Mouse (Mus musculus): ENCODE measurements around the gene Cd83. TPM values are rescaled to one million over a fixed set of nuclear protein-coding genes. Genes with fewer than 3 reads are reported as not detected.

The Cd83 gene
- polyA plus RNA-seq, 1 experiment = not detected

GRCm38 (mm10) chr13:43802361-43803137 is 18.0 kb downstream of the Cd83 start:
- Histone ChIP-seq H3K4me1 (ENCODE audit: control insufficient read depth, insufficient read depth, low read length) (peaks cover 9% of the 10 kb centered on the region), H3K4me3 (ENCODE audit: insufficient read depth, low read depth, low read length) (no peak overlapping the region), H3K27ac (ENCODE audit: insufficient read depth, low read depth, low read length) (no peak overlapping the region)
- WGBS = 92% methylated on average over 8 of the region's 8 CpGs
- TF ChIP-seq POLR2A (IDR thresholded peaks at IDR 0.05; ENCODE audit: insufficient read depth, low read depth, low read length) (no peak), CTCF (IDR thresholded peaks at IDR 0.05; ENCODE audit: insufficient read depth, low read depth, low read length) (no peak)

DNA sequence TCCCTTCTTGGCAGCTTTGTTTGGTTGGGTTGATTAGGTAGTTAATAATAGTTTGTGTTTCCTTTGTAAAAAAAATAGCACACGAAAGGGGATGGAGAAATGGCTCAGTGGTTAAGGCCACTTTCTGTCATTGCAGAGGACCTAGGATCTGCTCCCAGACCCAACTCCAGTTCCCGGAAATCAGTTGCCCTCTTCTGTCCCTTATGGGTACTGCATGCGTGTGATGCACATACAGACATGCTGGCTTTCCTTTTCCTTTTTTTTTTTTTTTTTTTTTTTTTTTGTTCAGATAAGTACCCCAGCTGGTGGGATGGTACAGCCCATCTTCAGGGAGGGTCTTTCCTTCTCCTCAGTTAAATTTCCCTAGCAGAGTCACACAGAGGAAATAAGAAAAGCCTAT is 20.1 kb downstream of the Cd83 start:
- Histone ChIP-seq H3K4me1 (ENCODE audit: control insufficient read depth, insufficient read depth, low read length) (peaks cover 9% of the 10 kb centered on the region), H3K27ac (ENCODE audit: insufficient read depth, low read depth, low read length) (no peak overlapping the region), H3K4me3 (ENCODE audit: insufficient read depth, low read depth, low read length) (no peak overlapping the region)
- WGBS = 86% methylated on average over 3 of the region's 3 CpGs
- TF ChIP-seq CTCF (IDR thresholded peaks at IDR 0.05; ENCODE audit: insufficient read depth, low read depth, low read length) = no peak
- no peak for TF ChIP-seq POLR2A (IDR thresholded peaks at IDR 0.05; ENCODE audit: insufficient read depth, low read depth, low read length)

GRCm38 (mm10) chr13:43805159-43805758 is 20.7 kb downstream of the Cd83 start:
- no peak overlapping the region for H3K4me3 ChIP-seq (ENCODE audit: insufficient read depth, low read depth, low read length)
- 96% methylated on average over 5 of the region's 5 CpGs for WGBS
- no peak overlapping the region for H3K27ac ChIP-seq (ENCODE audit: insufficient read depth, low read depth, low read length)
- no peak for TF ChIP-seq CTCF (IDR thresholded peaks at IDR 0.05; ENCODE audit: insufficient read depth, low read depth, low read length)
- no peak for TF ChIP-seq POLR2A (IDR thresholded peaks at IDR 0.05; ENCODE audit: insufficient read depth, low read depth, low read length)
- H3K4me1 ChIP-seq (ENCODE audit: control insufficient read depth, insufficient read depth, low read length) = peaks cover 9% of the 10 kb centered on the region

DNA sequence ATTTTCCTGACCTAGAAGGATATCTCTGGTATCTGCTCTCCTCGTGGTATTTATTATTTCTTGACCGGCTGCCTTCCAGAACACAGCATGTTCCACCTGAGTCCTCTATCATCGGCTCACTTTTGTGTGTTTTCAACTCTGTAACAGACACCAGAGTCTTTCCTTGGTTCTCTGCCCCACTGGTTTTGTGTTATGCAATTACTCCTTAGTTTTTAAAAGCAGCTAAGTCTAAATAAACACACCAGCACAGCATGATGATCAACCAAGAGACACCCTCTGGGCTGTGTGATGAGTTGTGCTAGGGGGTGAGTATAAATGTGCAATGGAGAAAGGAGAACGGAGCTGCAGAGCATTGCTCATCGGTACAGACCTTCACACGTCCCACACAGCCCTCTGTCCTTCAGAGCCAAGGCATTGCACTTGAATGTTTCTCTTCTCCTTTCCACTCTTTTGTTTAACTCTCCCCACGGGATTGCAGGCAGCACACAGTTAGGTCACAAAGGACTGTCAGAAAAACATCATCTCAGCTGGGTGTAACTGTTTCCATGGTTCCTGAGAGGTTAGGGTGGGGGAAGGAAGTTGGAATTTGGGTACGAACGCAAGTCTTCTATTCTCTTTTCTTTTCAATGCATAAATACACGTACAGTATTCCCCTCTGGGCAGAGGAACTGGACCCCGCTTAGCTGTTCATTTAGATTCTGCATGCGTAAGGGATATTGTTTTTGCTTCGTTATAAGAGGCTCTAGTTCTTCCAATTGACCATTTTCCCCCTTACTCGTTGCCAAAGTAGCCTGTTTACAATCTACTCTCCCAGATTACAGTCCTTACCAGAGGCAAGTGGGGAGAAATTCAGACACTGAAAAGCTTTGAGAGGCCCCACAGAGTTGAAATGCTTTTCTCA is 22.0 kb downstream of the Cd83 start:
- 25% methylated on average over 14 of the region's 14 CpGs for WGBS
- no peak overlapping the region for H3K4me3 ChIP-seq (ENCODE audit: insufficient read depth, low read depth, low read length)
- no peak overlapping the region for H3K27ac ChIP-seq (ENCODE audit: insufficient read depth, low read depth, low read length)
- peaks cover 9% of the 10 kb centered on the region for H3K4me1 ChIP-seq (ENCODE audit: control insufficient read depth, insufficient read depth, low read length)
- no peak for TF ChIP-seq POLR2A (IDR thresholded peaks at IDR 0.05; ENCODE audit: insufficient read depth, low read depth, low read length)
- TF ChIP-seq CTCF (IDR thresholded peaks at IDR 0.05; ENCODE audit: insufficient read depth, low read depth, low read length) = no peak

GRCm38 (mm10) chr13:43807272-43807675 is 22.7 kb downstream of the Cd83 start:
- Histone ChIP-seq H3K27ac (ENCODE audit: insufficient read depth, low read depth, low read length) (no peak overlapping the region), H3K4me3 (ENCODE audit: insufficient read depth, low read depth, low read length) (no peak overlapping the region), H3K4me1 (ENCODE audit: control insufficient read depth, insufficient read depth, low read length) (peaks cover 9% of the 10 kb centered on the region)
- TF ChIP-seq CTCF (IDR thresholded peaks at IDR 0.05; ENCODE audit: insufficient read depth, low read depth, low read length) = no peak
- TF ChIP-seq POLR2A (IDR thresholded peaks at IDR 0.05; ENCODE audit: insufficient read depth, low read depth, low read length) = no peak
- 62% methylated on average over 3 of the region's 3 CpGs for WGBS

GRCm38 (mm10) chr13:43810621-43811020 is 26.0 kb downstream of the Cd83 start:
- TF ChIP-seq POLR2A (IDR thresholded peaks at IDR 0.05; ENCODE audit: insufficient read depth, low read depth, low read length) (no peak), CTCF (IDR thresholded peaks at IDR 0.05; ENCODE audit: insufficient read depth, low read depth, low read length) (no peak)
- Histone ChIP-seq H3K4me1 (ENCODE audit: control insufficient read depth, insufficient read depth, low read length) (peaks cover 5% of the 10 kb centered on the region), H3K4me3 (ENCODE audit: insufficient read depth, low read depth, low read length) (no peak overlapping the region), H3K27ac (ENCODE audit: insufficient read depth, low read depth, low read length) (no peak overlapping the region)
- WGBS = 88% methylated on average over 6 of the region's 6 CpGs

DNA sequence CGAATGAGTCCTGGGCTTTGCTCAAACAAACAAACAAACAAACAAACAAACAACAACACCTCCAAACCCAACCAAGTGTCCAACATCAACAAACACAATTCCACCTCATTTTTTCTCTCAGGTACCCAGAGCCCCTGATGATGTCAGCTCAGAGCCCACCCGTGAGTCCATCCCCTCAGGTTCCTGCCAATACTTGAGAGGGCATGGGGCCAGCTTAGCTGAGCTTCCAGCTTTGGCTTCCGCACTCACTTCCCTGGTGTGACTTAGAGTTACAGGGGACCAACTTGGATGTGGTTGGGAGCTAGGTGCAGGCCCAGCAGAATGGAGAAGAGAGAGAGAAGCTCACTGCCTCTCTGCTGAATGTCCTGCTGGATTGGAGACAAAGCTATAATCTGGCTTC is 27.3 kb downstream of the Cd83 start:
- Histone ChIP-seq H3K4me1 (ENCODE audit: control insufficient read depth, insufficient read depth, low read length) (no peaks in the 10 kb centered on the region), H3K4me3 (ENCODE audit: insufficient read depth, low read depth, low read length) (no peak overlapping the region), H3K27ac (ENCODE audit: insufficient read depth, low read depth, low read length) (no peak overlapping the region)
- 84% methylated on average over 3 of the region's 3 CpGs for WGBS
- TF ChIP-seq POLR2A (IDR thresholded peaks at IDR 0.05; ENCODE audit: insufficient read depth, low read depth, low read length) (no peak), CTCF (IDR thresholded peaks at IDR 0.05; ENCODE audit: insufficient read depth, low read depth, low read length) (no peak)

- H3K4me3 ChIP-seq (ENCODE audit: insufficient read depth, low read depth, low read length) = no peak overlapping the region
- WGBS = 94% methylated on average over 8 of the region's 8 CpGs
- H3K27ac ChIP-seq (ENCODE audit: insufficient read depth, low read depth, low read length) = no peak overlapping the region
- TF ChIP-seq CTCF (IDR thresholded peaks at IDR 0.05; ENCODE audit: insufficient read depth, low read depth, low read length) (no peak), POLR2A (IDR thresholded peaks at IDR 0.05; ENCODE audit: insufficient read depth, low read depth, low read length) (no peak)
- H3K4me1 ChIP-seq (ENCODE audit: control insufficient read depth, insufficient read depth, low read length) = no peaks in the 10 kb centered on the region
Measured at GRCm38 (mm10) chr13:43813431-43813830, 28.9 kb downstream of the Cd83 start.
